Mouse (Mus musculus): ENCODE results near the gene Tbck. TPM values are rescaled to one million over a fixed set of nuclear protein-coding genes. Genes with fewer than 3 reads are reported as not detected.

Gene Tbck
- polyA plus RNA-seq, 1 experiment from 2014 or later, result 24.5 TPM

GRCm38 (mm10) chr3:132866984-132867383 lies 183.0 kb downstream of the Tbck start:
- Histone ChIP-seq H3K4me1 (replicated peaks) (peaks cover 10% of the 10 kb centered on the region), H3K36me3 (no peaks in the 10 kb centered on the region), H3K27ac (no peak overlapping the region), H3K27me3 (ENCODE audit: insufficient read depth, poor library complexity, severe bottlenecking) (no peaks in the 10 kb centered on the region), H3K4me3 (no peak overlapping the region), H3K9me3 (no peaks in the 10 kb centered on the region)
- 80% methylated on average over 3 of the region's 3 CpGs for WGBS
- DNase-seq (ENCODE audit: low spot score), result no peak

GRCm38 (mm10) chr3:132868838-132869237 lies 184.9 kb downstream of the Tbck start:
- Histone ChIP-seq H3K4me3 (no peak overlapping the region), H3K27me3 (ENCODE audit: insufficient read depth, poor library complexity, severe bottlenecking) (no peaks in the 10 kb centered on the region), H3K36me3 (no peaks in the 10 kb centered on the region), H3K9me3 (no peaks in the 10 kb centered on the region), H3K4me1 (replicated peaks) (peaks cover 9% of the 10 kb centered on the region), H3K27ac (no peak overlapping the region)
- no peak for DNase-seq (ENCODE audit: low spot score)
- WGBS, result 92% methylated on average over 2 of the region's 2 CpGs

GRCm38 (mm10) chr3:132870079-132870478 lies 186.1 kb downstream of the Tbck start:
- H3K36me3 ChIP-seq, result no peaks in the 10 kb centered on the region
- 65% methylated on average over 6 of the region's 6 CpGs for WGBS
- no peaks in the 10 kb centered on the region for H3K27me3 ChIP-seq (ENCODE audit: insufficient read depth, poor library complexity, severe bottlenecking)
- H3K9me3 ChIP-seq, result no peaks in the 10 kb centered on the region
- H3K4me3 ChIP-seq, result no peak overlapping the region
- no peak overlapping the region for H3K27ac ChIP-seq
- H3K4me1 ChIP-seq (replicated peaks), result peaks cover 4% of the 10 kb centered on the region; the same call in 1 of the 2 replicates
- DNase-seq (ENCODE audit: low spot score), result no peak

- Histone ChIP-seq H3K4me3 (no peak overlapping the region), H3K9me3 (no peaks in the 10 kb centered on the region), H3K27ac (no peak overlapping the region), H3K4me1 (replicated peaks) (peaks cover 10% of the 10 kb centered on the region; the same call in 1 of the 2 replicates), H3K27me3 (ENCODE audit: insufficient read depth, poor library complexity, severe bottlenecking) (no peaks in the 10 kb centered on the region), H3K36me3 (no peaks in the 10 kb centered on the region)
- no peak for DNase-seq (ENCODE audit: low spot score)
- WGBS, result 92% methylated on average over 9 of the region's 9 CpGs
Observed at GRCm38 (mm10) chr3:132871318-132871904, 187.5 kb downstream of the Tbck start.

- no peaks in the 10 kb centered on the region for H3K36me3 ChIP-seq
- H3K27me3 ChIP-seq (ENCODE audit: insufficient read depth, poor library complexity, severe bottlenecking), result no peaks in the 10 kb centered on the region
- H3K4me1 ChIP-seq (replicated peaks), result peaks cover 23% of the 10 kb centered on the region; the same call in 1 of the 2 replicates
- no peak overlapping the region for H3K27ac ChIP-seq
- DNase-seq (ENCODE audit: low spot score), result no peak
- 64% methylated on average over 6 of the region's 6 CpGs for WGBS
- H3K4me3 ChIP-seq, result no peak overlapping the region
- H3K9me3 ChIP-seq, result no peaks in the 10 kb centered on the region
Observed at GRCm38 (mm10) chr3:132873251-132873650, 189.3 kb downstream of the Tbck start.

GRCm38 (mm10) chr3:132876011-132876708 lies 192.2 kb downstream of the Tbck start:
- Histone ChIP-seq H3K27me3 (ENCODE audit: insufficient read depth, poor library complexity, severe bottlenecking) (no peaks in the 10 kb centered on the region), H3K9me3 (no peaks in the 10 kb centered on the region), H3K27ac (no peak overlapping the region), H3K4me1 (replicated peaks) (peaks cover 29% of the 10 kb centered on the region; the same call in 1 of the 2 replicates), H3K4me3 (no peak overlapping the region), H3K36me3 (no peaks in the 10 kb centered on the region)
- WGBS, result 41% methylated on average over 14 of the region's 14 CpGs
- no peak for DNase-seq (ENCODE audit: low spot score)

GRCm38 (mm10) chr3:132876933-132877676 lies 193.2 kb downstream of the Tbck start:
- no peaks in the 10 kb centered on the region for H3K27me3 ChIP-seq (ENCODE audit: insufficient read depth, poor library complexity, severe bottlenecking)
- no peaks in the 10 kb centered on the region for H3K9me3 ChIP-seq
- DNase-seq (ENCODE audit: low spot score), result no peak
- H3K4me1 ChIP-seq (replicated peaks), result peaks cover 29% of the 10 kb centered on the region; the same call in 1 of the 2 replicates
- no peak overlapping the region for H3K4me3 ChIP-seq
- H3K27ac ChIP-seq, result no peak overlapping the region
- no peaks in the 10 kb centered on the region for H3K36me3 ChIP-seq
- WGBS, result 57% methylated on average over 10 of the region's 10 CpGs

- Histone ChIP-seq H3K4me1 (replicated peaks) (peaks cover 28% of the 10 kb centered on the region; the same call in 1 of the 2 replicates), H3K9me3 (no peaks in the 10 kb centered on the region), H3K27ac (no peak overlapping the region), H3K36me3 (no peaks in the 10 kb centered on the region), H3K27me3 (ENCODE audit: insufficient read depth, poor library complexity, severe bottlenecking) (no peaks in the 10 kb centered on the region), H3K4me3 (no peak overlapping the region)
- DNase-seq (ENCODE audit: low spot score), result no peak
- 83% methylated on average over 3 of the region's 3 CpGs for WGBS
Observed at GRCm38 (mm10) chr3:132880361-132880760, 196.4 kb downstream of the Tbck start.

- no peak for DNase-seq (ENCODE audit: low spot score)
- no peaks in the 10 kb centered on the region for H3K27me3 ChIP-seq (ENCODE audit: insufficient read depth, poor library complexity, severe bottlenecking)
- no peak overlapping the region for H3K27ac ChIP-seq
- H3K4me3 ChIP-seq, result no peak overlapping the region
- no peaks in the 10 kb centered on the region for H3K36me3 ChIP-seq
- WGBS, result 67% methylated on average over 9 of the region's 9 CpGs
- peaks cover 27% of the 10 kb centered on the region; the same call in 1 of the 2 replicates for H3K4me1 ChIP-seq (replicated peaks)
- no peaks in the 10 kb centered on the region for H3K9me3 ChIP-seq
Observed at GRCm38 (mm10) chr3:132880826-132881225, 196.9 kb downstream of the Tbck start.

GRCm38 (mm10) chr3:132883256-132883655 lies 199.3 kb downstream of the Tbck start:
- WGBS, result 89% methylated on average over 9 of the region's 9 CpGs
- no peaks in the 10 kb centered on the region for H3K27me3 ChIP-seq (ENCODE audit: insufficient read depth, poor library complexity, severe bottlenecking)
- H3K27ac ChIP-seq, result no peak overlapping the region
- H3K9me3 ChIP-seq, result no peaks in the 10 kb centered on the region
- no peak overlapping the region for H3K4me3 ChIP-seq
- H3K4me1 ChIP-seq (replicated peaks), result peaks cover 9% of the 10 kb centered on the region; the same call in 1 of the 2 replicates
- no peaks in the 10 kb centered on the region for H3K36me3 ChIP-seq
- no peak for DNase-seq (ENCODE audit: low spot score)

- Histone ChIP-seq H3K36me3 (no peaks in the 10 kb centered on the region), H3K4me3 (no peak overlapping the region), H3K27me3 (ENCODE audit: insufficient read depth, poor library complexity, severe bottlenecking) (no peaks in the 10 kb centered on the region), H3K4me1 (replicated peaks) (peaks cover 9% of the 10 kb centered on the region; the same call in 1 of the 2 replicates), H3K27ac (no peak overlapping the region), H3K9me3 (no peaks in the 10 kb centered on the region)
- DNase-seq (ENCODE audit: low spot score), result no peak
- WGBS, result 80% methylated on average over 10 of the region's 10 CpGs
Observed at GRCm38 (mm10) chr3:132884459-132884858, 200.5 kb downstream of the Tbck start.

GRCm38 (mm10) chr3:132886419-132887050 lies 202.6 kb downstream of the Tbck start:
- 89% methylated on average over 6 of the region's 6 CpGs for WGBS
- Histone ChIP-seq H3K4me1 (replicated peaks) (0 out of 2 replicates have a peak, but pooled peaks cover 2% of the 10 kb centered on the region), H3K36me3 (no peaks in the 10 kb centered on the region), H3K27me3 (ENCODE audit: insufficient read depth, poor library complexity, severe bottlenecking) (no peaks in the 10 kb centered on the region), H3K9me3 (no peaks in the 10 kb centered on the region), H3K4me3 (no peak overlapping the region), H3K27ac (no peak overlapping the region)
- DNase-seq (ENCODE audit: low spot score), result no peak

Measured in hindbrain, embryonic 10.5 days (tissue).